Mouse (Mus musculus): ENCODE results near the gene Gm2056.
"Not testable (repeated sequence)": the region's sequence is repeated elsewhere in the genome, so short reads cannot be mapped to it uniquely, and the experiment has no call there.

GRCm38 (mm10) chr12:88011548-88011947 lies 15.3 kb upstream of the Gm2056 start, which contains the start of gene Gm2075:
- TF ChIP-seq GATA1, TAL1 (IDR thresholded peaks at IDR 0.05; ENCODE audit: low read length): not testable (repeated sequence)

All from erythroblast, embryonic 14.5 days (primary cell).